Mouse (Mus musculus): ENCODE results near the gene Bco1. TPM values are rescaled to one million over a fixed set of nuclear protein-coding genes. Genes with fewer than 3 reads are reported as not detected.

Gene Bco1
- 0.11 TPM in 1 of 2 replicates, not detected in the other for polyA plus RNA-seq (2015; fragmentation: Nextera tagmentation; extraction: Ambion mirVana)

- Histone ChIP-seq H3K9me3 (ENCODE audit: control insufficient read depth, low read length) (no peaks in the 10 kb centered on the region; the same call in 1 of the 2 replicates), H3K9ac (replicated peaks; ENCODE audit: low read depth, low read length) (no peak within 1 kb of the TSS), H3K4me1 (replicated peaks; ENCODE audit: control insufficient read depth, insufficient read depth, low read length) (peaks cover 13% of the 10 kb centered on the region), H3K36me3 (ENCODE audit: control insufficient read depth, insufficient read depth) (no peaks in the 10 kb centered on the region), H3K4me2 (ENCODE audit: low read length) (no peak within 1 kb of the TSS), H3K27ac (ENCODE audit: low read length) (no peak within 1 kb of the TSS), H3K27me3 (replicated peaks; ENCODE audit: control insufficient read depth, insufficient read depth, low read length) (no peaks in the 10 kb centered on the region), H3K4me3 (replicated peaks; ENCODE audit: low read length) (no peak within 1 kb of the TSS)
- WGBS = 78% methylated on average over 12 of the region's 12 CpGs
- no peak for ATAC-seq
Observed at GRCm38 (mm10) chr8:117095647-117096046, at the start of gene Bco1. Gene Bco1 (plus strand): TSS chr8:117095854.

DNA sequence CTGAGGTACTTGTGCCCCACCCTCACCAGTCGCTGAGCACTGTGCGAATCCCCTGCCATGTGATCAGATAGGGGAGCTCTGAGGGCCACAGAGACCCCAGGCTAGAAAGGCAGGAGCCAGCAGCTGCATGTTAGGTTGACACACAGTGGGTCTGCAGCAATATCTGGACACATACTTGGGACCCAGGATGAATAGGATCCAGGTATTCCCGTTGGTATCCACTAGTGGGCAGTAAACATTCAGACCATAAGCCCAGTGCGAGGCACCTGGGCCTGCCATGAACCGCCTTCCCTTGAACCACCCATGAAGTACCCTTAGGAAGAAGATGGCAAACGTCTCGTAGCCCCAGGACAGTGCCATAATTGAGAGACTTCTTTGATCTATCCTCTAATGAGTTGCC lies 46.2 kb upstream of the Bco1 start:
- Histone ChIP-seq H3K9me3 (ENCODE audit: control insufficient read depth, low read length) (no peaks in the 10 kb centered on the region), H3K27ac (ENCODE audit: low read length) (no peak overlapping the region), H3K4me1 (replicated peaks; ENCODE audit: control insufficient read depth, insufficient read depth, low read length) (no peaks in the 10 kb centered on the region), H3K9ac (replicated peaks; ENCODE audit: low read depth, low read length) (no peak overlapping the region), H3K4me2 (ENCODE audit: low read length) (no peak overlapping the region), H3K4me3 (replicated peaks; ENCODE audit: low read length) (no peak overlapping the region), H3K27me3 (replicated peaks; ENCODE audit: control insufficient read depth, insufficient read depth, low read length) (no peaks in the 10 kb centered on the region), H3K36me3 (ENCODE audit: control insufficient read depth, insufficient read depth) (no peaks in the 10 kb centered on the region)
- 67% methylated on average over 7 of the region's 7 CpGs for WGBS
- no peak for ATAC-seq

GRCm38 (mm10) chr8:117050763-117051162 lies 44.9 kb upstream of the Bco1 start:
- Histone ChIP-seq H3K4me3 (replicated peaks; ENCODE audit: low read length) (no peak overlapping the region), H3K9me3 (ENCODE audit: control insufficient read depth, low read length) (no peaks in the 10 kb centered on the region), H3K27ac (ENCODE audit: low read length) (no peak overlapping the region), H3K36me3 (ENCODE audit: control insufficient read depth, insufficient read depth) (no peaks in the 10 kb centered on the region), H3K4me1 (replicated peaks; ENCODE audit: control insufficient read depth, insufficient read depth, low read length) (no peaks in the 10 kb centered on the region), H3K4me2 (ENCODE audit: low read length) (no peak overlapping the region), H3K9ac (replicated peaks; ENCODE audit: low read depth, low read length) (no peak overlapping the region), H3K27me3 (replicated peaks; ENCODE audit: control insufficient read depth, insufficient read depth, low read length) (no peaks in the 10 kb centered on the region)
- no peak for ATAC-seq
- WGBS = 93% methylated on average over 9 of the region's 9 CpGs

DNA sequence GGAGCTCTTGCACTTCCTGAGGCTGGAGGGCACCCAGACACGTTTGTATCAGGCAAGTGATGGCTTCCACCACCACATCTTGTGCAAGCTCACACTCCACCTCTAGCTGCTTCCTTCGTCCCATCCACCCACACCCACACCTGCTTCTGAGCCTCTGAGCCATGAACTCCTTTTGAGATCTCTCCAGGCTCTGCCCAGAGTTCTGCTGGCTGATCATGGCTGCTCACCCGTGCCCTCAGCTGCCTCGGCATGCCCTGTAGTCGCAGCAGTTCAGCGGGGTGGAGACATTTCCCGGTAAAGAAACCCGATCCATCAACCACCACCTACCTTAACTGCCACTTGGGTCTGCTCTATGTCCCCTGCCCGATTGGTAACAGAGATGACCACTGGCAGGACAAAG lies 44.3 kb upstream of the Bco1 start:
- no peaks in the 10 kb centered on the region for H3K9me3 ChIP-seq (ENCODE audit: control insufficient read depth, low read length)
- 77% methylated on average over 9 of the region's 9 CpGs for WGBS
- no peak overlapping the region for H3K27ac ChIP-seq (ENCODE audit: low read length)
- H3K4me2 ChIP-seq (ENCODE audit: low read length) = no peak overlapping the region
- H3K36me3 ChIP-seq (ENCODE audit: control insufficient read depth, insufficient read depth) = no peaks in the 10 kb centered on the region
- H3K4me1 ChIP-seq (replicated peaks; ENCODE audit: control insufficient read depth, insufficient read depth, low read length) = no peaks in the 10 kb centered on the region
- H3K27me3 ChIP-seq (replicated peaks; ENCODE audit: control insufficient read depth, insufficient read depth, low read length) = no peaks in the 10 kb centered on the region
- H3K4me3 ChIP-seq (replicated peaks; ENCODE audit: low read length) = no peak overlapping the region
- no peak for ATAC-seq
- H3K9ac ChIP-seq (replicated peaks; ENCODE audit: low read depth, low read length) = no peak overlapping the region

- Histone ChIP-seq H3K4me1 (replicated peaks; ENCODE audit: control insufficient read depth, insufficient read depth, low read length) (no peaks in the 10 kb centered on the region), H3K9ac (replicated peaks; ENCODE audit: low read depth, low read length) (no peak overlapping the region), H3K36me3 (ENCODE audit: control insufficient read depth, insufficient read depth) (no peaks in the 10 kb centered on the region), H3K4me3 (replicated peaks; ENCODE audit: low read length) (no peak overlapping the region), H3K27me3 (replicated peaks; ENCODE audit: control insufficient read depth, insufficient read depth, low read length) (no peaks in the 10 kb centered on the region), H3K27ac (ENCODE audit: low read length) (no peak overlapping the region), H3K9me3 (ENCODE audit: control insufficient read depth, low read length) (no peaks in the 10 kb centered on the region), H3K4me2 (ENCODE audit: low read length) (no peak overlapping the region)
- 71% methylated on average over 12 of the region's 12 CpGs for WGBS
- ATAC-seq = no peak
Observed at GRCm38 (mm10) chr8:117053135-117054079, 42.2 kb upstream of the Bco1 start.

DNA sequence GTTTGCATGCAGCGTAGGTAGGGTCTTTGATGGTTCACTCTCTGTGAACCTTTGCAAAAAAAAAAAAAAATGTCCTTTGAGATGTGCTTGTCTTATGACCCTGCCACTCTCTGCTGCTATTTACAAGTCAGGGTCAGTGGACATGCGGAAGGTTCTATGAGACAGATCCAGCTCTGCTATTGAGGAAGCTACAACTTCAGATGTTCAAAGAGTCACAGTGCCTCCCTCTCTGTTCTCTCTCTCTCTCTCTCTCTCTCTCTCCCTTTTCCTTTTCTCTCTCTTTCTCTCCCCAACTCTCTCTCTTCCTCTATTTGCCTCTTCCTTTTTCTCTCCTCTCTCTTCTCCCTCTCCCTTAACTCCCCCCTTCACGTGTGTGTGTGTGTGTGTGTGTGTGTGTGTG lies 41.5 kb upstream of the Bco1 start:
- Histone ChIP-seq H3K36me3 (ENCODE audit: control insufficient read depth, insufficient read depth) (no peaks in the 10 kb centered on the region), H3K4me3 (replicated peaks; ENCODE audit: low read length) (no peak overlapping the region), H3K9ac (replicated peaks; ENCODE audit: low read depth, low read length) (no peak overlapping the region), H3K4me2 (ENCODE audit: low read length) (no peak overlapping the region), H3K4me1 (replicated peaks; ENCODE audit: control insufficient read depth, insufficient read depth, low read length) (no peaks in the 10 kb centered on the region), H3K27ac (ENCODE audit: low read length) (no peak overlapping the region), H3K9me3 (ENCODE audit: control insufficient read depth, low read length) (no peaks in the 10 kb centered on the region), H3K27me3 (replicated peaks; ENCODE audit: control insufficient read depth, insufficient read depth, low read length) (no peaks in the 10 kb centered on the region)
- 91% methylated on average over 3 of the region's 3 CpGs for WGBS
- no peak for ATAC-seq

DNA sequence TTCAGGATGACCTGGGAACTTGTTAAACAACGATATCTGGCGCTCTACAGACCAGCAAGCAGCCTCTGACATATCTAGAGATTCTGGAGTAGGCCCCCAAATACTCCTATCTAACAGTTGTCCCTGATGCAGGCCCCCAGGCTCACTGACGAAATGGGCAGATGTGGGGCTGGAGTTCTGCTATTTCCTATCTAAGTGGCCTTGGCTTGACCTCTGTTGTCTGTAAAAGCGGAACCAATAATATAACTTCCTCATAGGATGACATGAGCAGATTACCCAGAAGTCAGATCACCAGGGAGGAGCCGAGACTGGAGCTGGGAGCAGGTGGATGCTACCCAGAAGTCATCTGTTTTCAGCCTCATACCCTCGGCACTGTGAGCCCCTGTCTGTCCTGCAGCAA lies 40.6 kb upstream of the Bco1 start:
- Histone ChIP-seq H3K36me3 (ENCODE audit: control insufficient read depth, insufficient read depth) (no peaks in the 10 kb centered on the region), H3K9me3 (ENCODE audit: control insufficient read depth, low read length) (no peaks in the 10 kb centered on the region), H3K4me3 (replicated peaks; ENCODE audit: low read length) (no peak overlapping the region), H3K4me1 (replicated peaks; ENCODE audit: control insufficient read depth, insufficient read depth, low read length) (no peaks in the 10 kb centered on the region), H3K4me2 (ENCODE audit: low read length) (no peak overlapping the region), H3K9ac (replicated peaks; ENCODE audit: low read depth, low read length) (no peak overlapping the region), H3K27ac (ENCODE audit: low read length) (no peak overlapping the region), H3K27me3 (replicated peaks; ENCODE audit: control insufficient read depth, insufficient read depth, low read length) (no peaks in the 10 kb centered on the region)
- 84% methylated on average over 6 of the region's 6 CpGs for WGBS
- no peak for ATAC-seq

DNA sequence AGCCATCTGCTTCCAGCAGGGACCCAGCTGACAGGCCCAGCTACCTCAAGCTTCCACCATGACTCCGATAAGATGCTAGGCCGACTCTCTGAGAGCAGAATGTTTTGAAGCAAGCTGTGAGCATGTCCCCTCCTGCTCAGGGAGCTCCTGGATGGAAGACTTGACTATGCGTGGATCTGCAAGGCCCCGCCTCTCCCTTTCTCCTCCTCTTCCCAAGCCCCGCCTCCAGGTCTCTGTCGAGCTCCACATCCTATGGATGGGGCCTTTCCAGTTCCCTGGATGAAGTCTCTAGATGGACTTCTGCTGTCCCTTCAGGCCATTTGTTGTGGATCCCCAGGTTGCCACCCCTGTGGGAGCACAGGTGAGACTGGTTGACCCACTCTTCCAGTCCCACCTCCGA lies 36.6 kb upstream of the Bco1 start:
- H3K4me3 ChIP-seq (replicated peaks; ENCODE audit: low read length) = no peak overlapping the region
- H3K36me3 ChIP-seq (ENCODE audit: control insufficient read depth, insufficient read depth) = no peaks in the 10 kb centered on the region
- H3K4me2 ChIP-seq (ENCODE audit: low read length) = no peak overlapping the region
- H3K27ac ChIP-seq (ENCODE audit: low read length) = no peak overlapping the region
- no peaks in the 10 kb centered on the region for H3K4me1 ChIP-seq (replicated peaks; ENCODE audit: control insufficient read depth, insufficient read depth, low read length)
- no peaks in the 10 kb centered on the region for H3K27me3 ChIP-seq (replicated peaks; ENCODE audit: control insufficient read depth, insufficient read depth, low read length)
- no peak overlapping the region for H3K9ac ChIP-seq (replicated peaks; ENCODE audit: low read depth, low read length)
- 67% methylated on average over 7 of the region's 7 CpGs for WGBS
- peaks cover 4% of the 10 kb centered on the region for H3K9me3 ChIP-seq (ENCODE audit: control insufficient read depth, low read length)
- ATAC-seq = no peak

GRCm38 (mm10) chr8:117060306-117060705 lies 35.3 kb upstream of the Bco1 start:
- Histone ChIP-seq H3K9me3 (ENCODE audit: control insufficient read depth, low read length) (peaks cover 4% of the 10 kb centered on the region), H3K4me2 (ENCODE audit: low read length) (no peak overlapping the region), H3K4me3 (replicated peaks; ENCODE audit: low read length) (no peak overlapping the region), H3K27ac (ENCODE audit: low read length) (no peak overlapping the region), H3K36me3 (ENCODE audit: control insufficient read depth, insufficient read depth) (no peaks in the 10 kb centered on the region), H3K27me3 (replicated peaks; ENCODE audit: control insufficient read depth, insufficient read depth, low read length) (no peaks in the 10 kb centered on the region), H3K9ac (replicated peaks; ENCODE audit: low read depth, low read length) (no peak overlapping the region), H3K4me1 (replicated peaks; ENCODE audit: control insufficient read depth, insufficient read depth, low read length) (no peaks in the 10 kb centered on the region)
- WGBS = 78% methylated on average over 13 of the region's 13 CpGs
- ATAC-seq = no peak
